Mouse (Mus musculus) megakaryocyte, embryonic 14.5 days (primary cell): ENCODE data around the gene Zfp385b.

Experiments used
- FLI1 ChIP-seq: IDR thresholded peaks from 2 replicates; pipeline ENCODE4 v1.6.1; 2012; ENCODE audit warnings: low read length, inconsistent platforms, mixed read lengths
- GATA1 ChIP-seq: IDR thresholded peaks from 3 replicates; pipeline ENCODE4 v1.6.1; 2012; ENCODE audit warnings: mixed read lengths, low read length, inconsistent platforms, borderline replicate concordance

GRCm38 (mm10) chr2:77801430-77801829, 18.0 kb downstream of the Zfp385b start:
- no peak for TF ChIP-seq GATA1
- no peak for TF ChIP-seq FLI1
